Mouse (Mus musculus) natural killer cell, adult 2 months (primary cell): ENCODE results near the gene Tmigd1.
"Not testable (repeated sequence)": the region's sequence is repeated elsewhere in the genome, so short reads cannot be mapped to it uniquely, and the experiment has no call there.

Experiments used
- DNase-seq, 2 experiments: peaks; one replicate each; pipeline ENCODE4 v3.0.0; 2022; ENCODE audit warnings: low spot score in 2 of 2

The Tmigd1 gene

GRCm38 (mm10) chr11:76898751-76899150, 3.2 kb upstream of the Tmigd1 start:
- no peak for DNase-seq

- no peak for DNase-seq
Measured at GRCm38 (mm10) chr11:76899758-76900738, 1.9 kb upstream of the Tmigd1 start.

DNA sequence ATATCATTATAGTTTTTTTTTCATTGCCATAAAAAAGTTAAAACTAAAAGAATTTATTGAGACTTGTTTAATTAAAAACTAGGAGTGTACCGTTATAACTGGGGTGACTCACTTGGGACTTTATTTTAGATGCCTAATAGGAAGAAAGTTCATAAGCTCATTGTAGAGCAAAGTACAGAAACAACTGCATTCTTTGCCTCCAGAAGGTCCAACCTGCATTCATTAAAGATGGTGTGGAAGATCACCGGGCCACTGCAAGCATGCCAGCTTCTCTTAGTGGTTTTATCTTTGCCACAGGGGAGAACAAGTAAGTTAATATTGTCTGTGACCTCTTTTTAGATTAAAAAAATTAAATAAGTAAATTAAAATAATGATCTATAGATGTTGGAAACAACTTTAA, 2.4 kb downstream of the Tmigd1 start:
- DNase-seq = no peak

DNA sequence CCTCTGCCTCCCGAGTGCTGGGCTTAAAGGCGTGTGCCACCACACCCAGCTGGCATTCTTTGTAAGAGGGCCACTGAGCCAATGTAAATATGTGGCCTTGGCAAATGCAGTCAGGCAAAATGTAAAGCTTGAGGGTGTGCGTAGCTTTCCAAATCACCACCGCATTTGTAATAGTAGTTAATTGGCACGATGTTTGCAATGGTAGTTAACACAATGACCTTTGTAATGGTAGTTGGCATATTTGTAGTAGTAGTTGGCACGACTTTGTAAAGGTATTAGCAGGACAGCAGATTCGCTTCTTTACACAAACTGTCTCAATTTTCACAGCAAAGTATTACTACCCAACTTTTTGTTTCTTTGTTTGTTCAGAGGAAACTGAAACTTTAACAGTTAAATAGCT, 6.7 kb downstream of the Tmigd1 start:
- DNase-seq = no peak

DNA sequence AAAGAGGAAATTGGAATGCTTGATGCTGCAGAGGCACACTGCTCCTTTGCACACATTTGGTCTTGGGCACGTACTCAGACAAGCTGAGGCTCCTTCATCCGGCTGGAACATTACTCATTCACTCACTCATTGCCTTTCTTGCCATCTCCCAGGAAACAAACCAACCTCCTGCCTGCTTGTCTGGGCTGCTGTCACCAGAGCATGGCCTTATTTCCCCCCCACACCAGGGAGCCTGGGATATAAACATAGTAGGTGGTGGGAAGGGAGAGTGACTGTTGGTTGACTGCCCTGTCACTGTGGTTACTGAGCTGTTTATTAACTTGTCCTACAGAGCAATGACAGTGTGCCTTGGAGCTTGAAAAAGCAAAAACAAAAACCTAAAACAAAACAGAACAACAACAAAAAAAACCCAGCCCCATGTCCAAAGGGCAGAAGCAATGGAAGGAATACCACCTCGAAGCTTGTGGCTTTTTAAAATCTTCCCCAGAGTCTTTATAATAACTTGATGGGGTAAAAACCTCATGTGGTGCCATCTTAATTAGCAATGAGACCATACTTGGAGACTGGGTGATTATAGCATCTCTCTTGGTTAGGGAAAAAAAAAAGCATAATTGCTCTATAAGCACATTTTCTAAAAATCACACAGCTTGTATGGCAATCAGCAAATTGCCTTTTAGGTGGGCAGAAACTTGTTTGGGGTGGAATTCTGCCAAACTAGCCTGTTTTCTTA, 9.5 kb downstream of the Tmigd1 start:
- DNase-seq = no peak

DNA sequence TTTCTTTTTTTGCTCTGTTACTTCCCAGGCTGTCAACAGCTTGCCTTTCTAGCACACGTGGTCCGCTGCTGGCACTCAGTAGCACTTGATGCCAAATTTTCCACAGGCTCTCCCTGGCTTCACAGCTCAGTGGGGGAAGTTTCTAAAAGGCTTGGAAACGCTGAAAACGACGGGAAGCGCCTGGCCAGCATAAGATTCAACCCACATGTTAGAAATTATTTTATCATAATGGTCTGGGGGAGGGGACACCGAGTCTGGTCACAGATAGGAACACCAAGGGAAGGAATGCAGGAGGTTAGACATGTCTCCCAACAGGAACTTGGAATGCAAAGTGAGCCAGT, 10.1 kb downstream of the Tmigd1 start:
- DNase-seq = no peak

- no peak for DNase-seq
Measured at GRCm38 (mm10) chr11:76914366-76914765, 12.4 kb downstream of the Tmigd1 start.

DNA sequence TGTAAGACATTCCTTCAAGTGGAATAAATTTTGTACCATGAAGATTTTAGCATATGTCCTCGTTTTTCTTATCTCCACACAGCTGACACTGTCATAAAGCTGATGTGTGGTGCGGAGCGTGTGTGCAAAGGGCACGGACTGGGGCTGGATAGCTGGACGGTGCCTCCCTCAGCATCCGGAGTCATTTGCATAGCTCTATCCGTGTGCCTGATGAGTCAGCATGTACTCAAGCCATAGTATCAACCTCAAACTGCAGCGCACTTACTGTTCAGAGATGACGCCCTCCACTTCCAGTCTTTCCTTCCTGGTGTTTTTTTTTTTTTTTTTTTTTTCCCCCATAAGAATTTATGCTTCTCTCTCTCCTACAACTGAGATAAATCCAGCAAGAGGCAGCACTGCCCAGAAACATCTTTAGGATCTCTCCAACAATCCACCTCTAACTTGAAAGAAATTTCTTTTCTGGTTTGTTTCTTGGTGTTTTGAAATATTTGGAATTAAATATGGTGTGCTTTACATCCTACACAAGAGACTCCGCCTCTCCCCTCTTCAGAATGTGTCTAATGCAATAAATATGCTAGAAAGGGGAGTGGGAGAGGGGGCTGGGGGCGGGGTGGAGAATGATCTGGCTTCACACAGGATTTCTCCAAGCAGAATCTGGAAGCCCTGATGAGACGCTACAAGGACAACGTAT, 14.7 kb downstream of the Tmigd1 start:
- no peak for DNase-seq

DNA sequence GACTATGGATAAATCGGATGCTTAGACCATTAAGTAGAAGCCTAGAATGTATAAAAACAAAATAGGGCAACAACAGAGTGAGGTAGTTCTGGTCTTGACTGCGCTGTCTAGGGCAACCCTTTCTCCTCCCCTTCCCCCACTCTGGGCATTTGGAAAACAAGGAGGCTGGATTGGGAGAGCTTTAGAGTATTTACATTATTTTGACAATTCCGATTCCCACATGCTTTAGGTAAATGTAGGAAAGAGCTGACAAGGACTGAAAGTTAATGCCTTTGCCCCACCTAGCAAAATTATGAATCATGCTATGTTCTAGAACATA, 15.2 kb downstream of the Tmigd1 start:
- DNase-seq = no peak

GRCm38 (mm10) chr11:76920607-76921006, 18.6 kb downstream of the Tmigd1 start:
- no peak for DNase-seq

GRCm38 (mm10) chr11:76924759-76925236, 22.8 kb downstream of the Tmigd1 start, which contains the start of gene Blmh:
Gene Blmh, plus strand, starts transcription at chr11:76924809.
- no peak for DNase-seq

GRCm38 (mm10) chr11:76928586-76928985, 26.6 kb downstream of the Tmigd1 start:
- DNase-seq = not testable (repeated sequence)

DNA sequence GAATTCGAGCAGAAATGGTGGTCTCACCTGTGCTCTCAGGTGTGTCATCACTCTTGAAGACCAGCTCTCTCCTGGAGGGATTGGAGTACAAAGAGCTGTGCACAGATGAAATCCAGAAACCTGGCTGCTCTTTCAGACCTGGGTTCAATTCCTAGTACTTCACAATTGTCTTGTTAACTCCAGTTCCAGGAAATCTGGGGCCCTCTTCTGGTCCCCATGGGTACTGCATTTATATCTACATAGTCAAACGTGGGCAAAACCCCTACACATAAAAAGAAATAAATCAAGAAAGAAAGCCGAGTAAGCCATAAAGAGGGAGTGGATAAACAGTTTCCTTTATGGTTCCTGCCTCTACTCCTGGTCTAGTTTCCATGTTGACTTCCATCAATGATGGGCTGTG, 31.2 kb downstream of the Tmigd1 start:
- no peak for DNase-seq

DNA sequence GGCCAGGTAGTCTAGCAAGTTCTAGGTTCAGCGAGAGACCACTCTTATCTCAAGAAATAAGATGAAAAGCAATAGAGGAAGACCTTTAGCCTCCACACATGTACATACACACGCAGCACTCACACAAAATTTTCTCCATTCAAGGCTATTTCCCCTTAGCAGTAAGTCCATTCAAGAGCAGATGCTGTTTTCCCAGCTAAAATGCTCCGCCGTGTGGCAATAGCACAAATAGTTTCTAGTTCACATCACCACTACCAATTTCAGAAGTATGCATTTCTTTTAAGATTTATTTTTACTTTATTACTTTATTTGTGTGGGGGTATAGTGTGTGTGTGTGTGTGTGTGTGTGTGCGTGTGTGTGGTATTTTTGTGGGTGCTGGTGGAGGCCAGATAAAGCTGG, 34.6 kb downstream of the Tmigd1 start:
- no peak for DNase-seq

DNA sequence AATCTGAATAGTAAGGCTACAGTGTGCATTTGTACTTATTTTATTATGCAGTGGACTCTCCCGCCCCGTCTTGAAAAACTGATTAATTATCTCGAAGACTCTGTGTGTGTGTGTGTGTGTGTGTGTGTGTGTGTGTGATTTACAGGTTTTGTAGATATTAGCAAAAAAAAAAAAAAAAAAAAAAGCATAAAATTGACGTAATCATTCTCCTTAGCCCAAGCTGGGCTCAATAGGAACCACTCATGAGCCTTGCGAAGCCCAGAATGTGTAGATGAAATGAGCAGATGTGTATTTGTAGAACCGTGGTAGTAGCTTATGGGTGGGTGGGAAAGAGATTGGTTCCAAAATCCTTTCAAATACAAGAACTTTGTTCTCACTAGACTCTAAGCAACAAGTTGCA, 42.9 kb downstream of the Tmigd1 start:
- DNase-seq = no peak

DNA sequence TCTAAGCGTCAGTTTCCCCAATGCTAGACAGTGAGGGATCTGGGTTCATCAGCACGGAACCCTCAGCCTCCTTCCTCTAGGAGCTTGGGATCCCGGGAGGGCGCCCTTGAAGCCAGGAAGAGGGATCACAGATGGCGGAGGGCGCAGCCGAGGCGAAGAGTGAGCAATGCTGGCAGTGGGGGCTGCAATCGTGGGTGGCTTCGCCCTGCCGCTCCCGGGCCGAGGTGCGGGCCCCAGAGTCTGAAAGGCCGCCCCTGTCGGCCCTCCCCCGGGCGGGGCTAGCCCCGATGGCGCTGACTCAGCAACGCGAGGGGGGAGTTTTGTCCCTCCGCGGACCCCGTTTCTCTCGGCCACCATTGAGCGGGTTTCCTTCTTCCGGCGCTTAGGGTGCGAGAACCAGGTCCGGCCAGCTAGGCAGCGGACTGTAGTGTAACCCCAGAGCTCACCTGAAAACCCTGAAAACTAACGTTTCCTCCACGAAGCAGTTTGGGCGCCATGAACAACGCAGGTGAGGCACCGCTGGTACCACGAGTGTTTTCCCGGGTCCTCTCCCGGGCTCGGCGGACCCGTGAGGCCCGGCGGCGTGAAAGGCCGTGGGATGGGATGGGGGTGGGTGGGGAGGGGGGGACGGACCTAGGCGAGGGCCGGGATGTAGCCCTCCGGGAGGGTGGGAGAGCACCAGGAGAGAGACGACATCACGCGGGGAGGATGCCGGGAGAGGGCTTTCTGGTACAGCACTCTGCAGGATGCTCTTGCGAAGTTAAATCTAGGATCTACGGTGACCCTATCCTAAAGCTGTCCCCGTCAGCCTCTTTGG, 43.6 kb downstream of the Tmigd1 start:
- DNase-seq = peak; percentile 85 to 87

DNA sequence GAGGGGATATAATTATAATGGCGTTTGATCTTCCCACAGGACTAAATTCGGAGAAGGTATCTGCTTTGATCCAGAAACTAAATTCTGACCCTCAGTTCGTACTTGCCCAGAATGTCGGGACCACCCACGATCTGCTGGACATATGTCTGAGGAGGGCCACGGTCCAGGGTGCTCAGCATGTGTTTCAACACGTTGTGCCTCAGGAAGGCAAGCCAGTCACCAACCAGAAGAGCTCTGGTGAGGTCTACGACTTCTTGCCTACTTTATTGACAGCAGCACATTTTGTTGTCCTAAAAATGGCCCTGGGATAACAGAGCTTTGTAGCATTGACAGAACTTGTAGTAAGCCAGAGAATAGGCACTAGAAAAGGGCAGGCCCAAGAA, 44.2 kb downstream of the Tmigd1 start:
- DNase-seq = peak in 1 of 2 experiments; percentile 2

- no peak for DNase-seq
Measured at GRCm38 (mm10) chr11:76953536-76953935, 51.6 kb downstream of the Tmigd1 start.

GRCm38 (mm10) chr11:76965703-76966102, 63.7 kb downstream of the Tmigd1 start:
- no peak for DNase-seq
